Mouse (Mus musculus) forebrain, embryonic 15.5 days (tissue): Measurements from ENCODE around the gene Ube2e3. TPM values are rescaled to one million over a fixed set of nuclear protein-coding genes. Genes with fewer than 3 reads are reported as not detected.

ENCODE experiments used
- ATAC-seq: fragments of 200-750 bp; cut with Nextera tagmentation; replicated peaks from 2 replicates; pipeline ENCODE4 v1.8.0; 2017; ENCODE audit warnings: mild to moderate bottlenecking, moderate TSS enrichment, moderate library complexity
- H3K27ac ChIP-seq: fragments of 300-500 bp; sonication (generic); replicated peaks from 2 replicates; pipeline ENCODE4 v1.5.1; 2015; ENCODE audit warnings: mild to moderate bottlenecking, inconsistent platforms
- H3K27me3 ChIP-seq: fragments of 300-500 bp; sonication (generic); 2 replicates; pipeline ENCODE4 v1.6.1; 2015; ENCODE audit warnings: inconsistent platforms
- H3K36me3 ChIP-seq: fragments of 300-500 bp; sonication (generic); 2 replicates; pipeline ENCODE4 v1.6.1; 2015; ENCODE audit warnings: mild to moderate bottlenecking, inconsistent platforms
- H3K4me1 ChIP-seq: fragments of 300-500 bp; sonication (generic); 2 replicates; pipeline ENCODE4 v1.6.1; 2015; ENCODE audit warnings: inconsistent platforms
- H3K4me2 ChIP-seq: fragments of 300-500 bp; sonication (generic); replicated peaks from 2 replicates; pipeline ENCODE4 v1.6.1; 2015; ENCODE audit warnings: mild to moderate bottlenecking, inconsistent platforms
- H3K4me3 ChIP-seq: fragments of 300-500 bp; sonication (generic); 2 replicates; pipeline ENCODE4 v1.5.1; 2015; ENCODE audit warnings: mild to moderate bottlenecking, inconsistent platforms
- H3K9ac ChIP-seq: fragments of 300-500 bp; sonication (generic); replicated peaks from 2 replicates; pipeline ENCODE4 v1.6.1; 2015; ENCODE audit warnings: mild to moderate bottlenecking, inconsistent platforms
- H3K9me3 ChIP-seq: fragments of 300-500 bp; sonication (generic); 2 replicates; pipeline ENCODE4 v1.6.1; 2016; ENCODE audit warnings: inconsistent platforms
- WGBS: fragments of 180-500 bp; shearing (Covaris S2); methylation state at CpG from one replicate; pipeline ENCODE4 v1.1.7; 2015; ENCODE audit warnings: mixed read lengths; 5-methylcytosine and 5-hydroxymethylcytosine counted together
- polyA plus RNA-seq: library from polyadenylated mRNA; unstranded; fragments of >200 nt; fragmentation: Nextera tagmentation; extraction: Ambion mirVana; gene quantifications from 2 replicates; pipeline ENCODE4 v1.2.1, GENCODE M21; 2015

Gene Ube2e3
- polyA plus RNA-seq, 1 experiment from 2014 or later, result 261 TPM

DNA sequence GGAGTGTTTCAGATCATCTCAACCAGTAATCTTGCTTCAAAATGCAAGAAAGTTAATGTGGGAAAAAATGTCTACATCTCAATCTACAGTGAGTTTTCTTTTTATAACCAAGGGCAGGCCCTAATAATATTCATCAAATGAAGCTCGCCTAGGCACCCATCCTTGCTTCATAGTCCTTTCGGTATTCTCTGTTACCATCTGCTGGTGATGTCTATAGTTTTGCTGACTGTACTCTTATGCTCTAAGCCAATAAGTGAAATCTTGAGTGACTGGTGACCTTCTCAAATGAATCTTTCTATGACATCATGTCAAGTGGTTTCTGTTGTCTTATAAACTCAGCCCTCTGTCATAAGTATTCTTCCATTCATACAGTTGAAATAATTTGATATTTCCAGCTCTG lies 97.1 kb downstream of the Ube2e3 start:
- whole genome bisulfite sequencing, result 91% methylated on average over 2 of the region's 2 CpGs
- Histone ChIP-seq H3K36me3 (no peaks in the 10 kb centered on the region), H3K9ac (no peak overlapping the region), H3K9me3 (no peaks in the 10 kb centered on the region), H3K27me3 (no peaks in the 10 kb centered on the region), H3K4me2 (no peak overlapping the region), H3K27ac (no peak overlapping the region), H3K4me3 (no peak overlapping the region), H3K4me1 (peaks cover 23% of the 10 kb centered on the region)
- ATAC-seq, result no peak

DNA sequence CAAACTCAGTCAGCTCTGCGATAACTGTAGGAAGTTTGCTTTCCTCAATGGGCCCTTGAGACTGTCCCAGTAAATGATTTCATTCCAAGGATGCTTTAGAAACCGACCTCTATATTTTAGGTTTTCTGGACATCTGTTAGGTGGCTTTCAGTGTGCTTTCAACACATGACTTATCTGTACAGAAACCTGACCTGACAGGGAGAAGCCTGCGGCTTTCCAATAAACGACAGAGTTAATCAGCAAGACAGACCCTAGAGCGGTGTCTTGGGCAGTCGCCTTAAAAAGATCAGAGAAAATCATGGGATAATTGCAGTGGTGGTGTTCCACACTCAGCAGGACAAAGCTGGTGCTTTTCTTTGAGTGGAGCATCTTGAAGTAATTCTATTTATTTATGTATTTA lies 97.5 kb downstream of the Ube2e3 start:
- no peak overlapping the region for H3K9ac ChIP-seq
- H3K4me2 ChIP-seq, result no peak overlapping the region
- H3K4me1 ChIP-seq, result peaks cover 21% of the 10 kb centered on the region
- H3K27ac ChIP-seq, result no peak overlapping the region
- 84% methylated on average over 6 of the region's 6 CpGs for WGBS
- H3K4me3 ChIP-seq, result no peak overlapping the region
- no peaks in the 10 kb centered on the region for H3K9me3 ChIP-seq
- no peaks in the 10 kb centered on the region for H3K27me3 ChIP-seq
- ATAC-seq, result no peak
- H3K36me3 ChIP-seq, result no peaks in the 10 kb centered on the region

DNA sequence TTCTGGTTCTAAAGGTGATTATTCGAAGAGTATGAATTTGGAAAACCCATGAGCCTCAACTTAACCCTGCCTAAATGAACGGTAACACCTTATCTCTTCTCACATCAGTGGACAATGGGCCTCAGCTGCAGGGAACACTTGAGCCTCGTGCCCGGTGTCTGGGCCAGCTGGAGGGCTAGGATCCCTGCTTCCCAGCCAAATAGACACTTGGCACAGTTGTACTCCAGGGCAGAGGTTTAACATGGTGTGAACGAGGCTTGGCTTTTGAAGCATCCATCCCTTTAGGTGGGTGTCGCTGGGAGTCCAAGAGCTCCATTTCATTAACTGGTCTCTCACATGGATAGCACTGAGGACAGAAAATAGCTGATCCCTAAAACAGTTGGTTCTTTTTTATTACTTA lies 102.2 kb downstream of the Ube2e3 start:
- no peaks in the 10 kb centered on the region for H3K36me3 ChIP-seq
- no peaks in the 10 kb centered on the region for H3K27me3 ChIP-seq
- WGBS, result 43% methylated on average over 6 of the region's 6 CpGs
- no peaks in the 10 kb centered on the region for H3K9me3 ChIP-seq
- H3K4me1 ChIP-seq, result 0 out of 2 replicates have a peak, but pooled peaks cover 3% of the 10 kb centered on the region
- H3K4me3 ChIP-seq, result no peak overlapping the region
- no peak overlapping the region for H3K27ac ChIP-seq
- no peak overlapping the region for H3K9ac ChIP-seq
- peak; percentile 89 for ATAC-seq
- no peak overlapping the region for H3K4me2 ChIP-seq
